Mouse (Mus musculus) cerebellum, adult (tissue): Measurements from ENCODE around the gene 9330161L09Rik.

Experiments
- ATAC-seq: cut with Nextera tagmentation; 2 replicates; pipeline ENCODE4 v1.9.2; 2017; ENCODE audit warnings: mild to moderate bottlenecking, moderate library complexity, mixed read lengths; ENCODE audit not compliant: insufficient number of reproducible peaks, low FRiP score, low TSS enrichment

9330161L09Rik gene

DNA sequence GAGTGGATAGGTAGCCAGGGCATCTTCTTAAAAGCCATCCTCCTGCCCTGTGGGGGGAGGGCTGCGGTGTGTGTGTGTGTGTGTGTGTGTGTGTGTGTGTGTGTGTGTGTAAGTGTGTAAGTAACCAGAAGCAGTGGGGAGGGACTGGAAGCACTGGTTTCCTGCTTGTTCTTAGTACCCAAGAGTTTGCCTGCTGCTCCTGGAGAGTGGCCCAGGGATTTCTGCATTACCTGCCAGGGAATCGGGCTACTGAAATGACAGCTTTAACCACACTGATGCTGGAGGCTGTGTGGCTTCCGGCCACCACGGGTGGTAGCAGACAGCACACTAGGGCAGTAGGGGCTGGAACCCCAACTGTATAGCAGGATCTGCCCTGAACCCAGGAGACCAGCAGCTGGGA is 17.6 kb downstream of the 9330161L09Rik start:
- no peak for ATAC-seq

DNA sequence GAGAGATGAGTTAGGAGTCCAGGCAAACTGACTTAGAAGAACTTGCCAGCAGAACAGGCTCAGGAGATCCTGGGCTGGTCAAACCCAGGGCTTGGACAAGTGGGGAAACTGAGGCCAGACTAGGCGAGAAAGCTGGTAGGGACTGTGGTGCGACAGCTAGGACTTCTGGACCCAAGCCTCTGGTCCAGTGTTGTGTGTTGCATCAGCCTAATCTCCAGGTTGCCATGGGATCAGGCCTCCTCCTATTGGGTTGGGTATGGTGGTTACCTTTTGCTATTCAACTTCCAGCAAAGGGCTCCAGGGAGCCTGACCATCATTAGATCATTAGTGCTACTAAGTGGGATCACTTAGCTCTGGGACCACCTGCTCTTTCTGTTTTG is 18.3 kb downstream of the 9330161L09Rik start:
- ATAC-seq, result no peak

DNA sequence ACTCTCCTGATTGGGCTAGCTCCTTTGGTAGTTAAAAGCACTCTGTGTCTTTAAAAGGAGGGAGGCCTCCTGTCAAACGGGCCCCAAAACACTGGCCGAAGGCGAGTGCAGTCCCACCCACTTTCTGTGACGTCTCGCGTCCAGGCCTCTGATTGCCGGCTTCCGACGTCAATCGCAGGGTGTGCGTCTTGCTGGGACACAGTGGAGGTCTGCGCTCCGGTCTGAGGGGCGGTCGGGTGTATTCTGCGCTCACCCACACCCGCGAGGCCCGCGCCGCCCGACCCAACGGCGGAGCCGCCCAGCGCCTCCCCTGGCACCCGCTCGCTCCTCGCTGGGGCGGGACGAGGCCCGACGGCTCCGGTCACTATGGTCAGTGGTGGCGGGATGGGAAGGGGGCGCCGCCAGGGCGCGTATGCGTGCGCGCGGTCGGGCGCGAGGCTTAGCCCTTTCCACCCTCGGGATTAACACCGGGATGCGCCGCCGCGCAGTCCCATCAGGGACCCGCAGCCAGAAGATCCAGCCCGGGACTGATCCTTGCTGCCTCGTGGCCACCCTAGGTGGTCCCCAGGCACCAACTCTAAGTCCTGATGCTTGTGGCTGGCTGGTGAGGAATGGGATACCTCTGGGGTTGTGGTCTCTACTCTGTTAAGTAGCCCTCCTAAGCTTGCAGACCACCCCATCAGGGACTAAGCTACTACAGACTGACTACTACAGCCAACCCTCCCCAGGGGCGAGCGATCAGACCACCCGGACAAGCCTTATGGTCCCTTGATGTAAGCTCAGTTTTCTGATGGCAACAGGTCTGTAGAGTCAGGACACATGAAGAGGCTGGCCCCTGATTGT is 18.9 kb downstream of the 9330161L09Rik start, which contains the start of gene Otub2:
TSS of gene Otub2 (plus strand) at position 178 of the 843 bp plus-strand sequence.
- peak; percentile 96 for ATAC-seq

DNA sequence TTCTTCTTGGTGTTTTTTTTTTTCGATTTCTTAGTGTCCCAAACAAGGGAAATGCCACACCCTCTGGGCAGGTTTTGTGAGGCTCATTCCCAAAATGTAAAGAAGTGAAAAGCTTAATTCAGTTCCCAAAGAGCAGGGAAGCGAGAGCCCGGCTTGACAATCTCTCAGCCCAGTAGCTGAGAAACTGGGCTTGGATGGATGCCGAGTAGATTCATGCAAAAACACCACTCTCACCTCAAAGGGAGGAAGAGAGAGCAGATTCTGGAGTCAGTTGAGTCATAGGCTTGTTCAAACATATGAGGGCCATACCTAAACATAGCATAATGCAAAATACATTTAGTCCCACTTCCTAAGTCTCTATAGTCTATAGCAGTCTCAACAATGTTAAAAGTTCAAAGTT is 27.4 kb downstream of the 9330161L09Rik start:
- no peak for ATAC-seq

DNA sequence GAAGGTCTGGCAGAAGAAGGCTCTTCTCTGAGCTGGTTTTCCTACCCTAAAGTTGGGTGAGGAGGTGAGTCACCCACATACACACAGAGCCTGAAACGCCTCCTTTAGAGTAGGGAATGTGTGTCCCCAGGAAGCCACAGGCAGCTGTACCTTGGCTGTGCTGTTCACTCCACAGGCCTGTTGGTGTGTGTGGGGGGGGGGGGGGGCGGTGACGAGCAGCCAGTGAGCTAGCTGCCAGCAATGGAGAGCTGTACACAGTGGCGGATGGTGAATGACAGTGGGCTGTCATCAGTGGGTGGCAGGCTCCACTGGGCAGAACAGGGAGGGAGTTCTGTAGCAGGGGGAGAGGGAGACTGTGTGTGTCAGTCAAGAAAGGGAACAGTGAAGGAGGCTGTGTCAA is 30.8 kb downstream of the 9330161L09Rik start:
- ATAC-seq, result no peak

DNA sequence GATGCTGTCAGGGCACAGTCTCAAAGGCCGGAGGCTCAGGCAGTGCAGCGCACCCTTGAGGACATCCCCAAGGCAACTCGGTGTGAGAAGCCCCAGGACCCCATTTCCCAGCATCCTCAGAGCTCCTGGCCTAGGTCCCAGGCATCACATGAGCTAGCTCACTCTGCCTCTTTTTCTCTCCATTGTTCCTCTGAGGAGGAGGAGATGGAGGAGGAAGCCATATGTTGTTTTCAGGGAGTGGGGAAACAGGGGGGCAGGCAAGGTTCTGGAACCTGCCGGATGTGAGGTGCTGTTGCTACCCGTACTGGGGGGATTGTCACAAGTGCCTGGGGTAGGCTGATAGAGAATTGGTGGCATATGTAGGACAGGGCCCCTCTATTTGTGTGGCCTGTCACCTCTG is 31.5 kb downstream of the 9330161L09Rik start:
- no peak for ATAC-seq

DNA sequence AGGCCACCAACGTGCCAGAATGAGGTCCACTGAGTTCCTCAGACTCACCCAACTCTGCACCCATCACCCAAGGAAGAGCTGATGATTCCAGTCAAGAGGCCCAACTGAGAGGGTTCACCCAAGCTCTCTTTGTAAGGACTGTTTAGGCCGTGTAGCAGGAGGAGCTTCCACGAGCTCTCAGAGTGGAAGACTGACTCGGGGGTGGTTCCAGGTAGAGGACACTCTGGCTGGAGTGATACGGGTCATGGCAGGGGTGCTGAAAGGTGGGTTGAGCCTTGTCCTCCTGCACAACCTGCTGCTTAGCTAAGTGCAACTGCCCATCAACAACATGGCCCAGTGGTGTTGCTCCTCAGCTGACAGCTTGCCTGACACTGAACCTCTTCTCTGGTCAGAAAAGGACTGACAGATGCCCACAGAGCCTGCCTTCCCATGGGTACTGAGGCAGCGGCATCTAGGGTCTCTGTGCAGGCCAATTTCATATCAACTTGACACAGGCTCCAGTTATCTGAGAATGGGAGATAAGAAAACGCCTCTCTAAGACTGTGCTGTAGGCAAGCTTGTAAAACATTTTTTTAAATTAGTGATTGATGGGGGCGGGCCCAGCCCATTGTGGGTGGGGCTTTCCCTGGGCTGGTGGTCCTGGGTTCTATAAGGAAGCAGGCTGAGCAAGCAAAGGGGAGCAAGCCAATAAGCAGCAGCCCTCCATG is 33.9 kb downstream of the 9330161L09Rik start:
- no peak for ATAC-seq

DNA sequence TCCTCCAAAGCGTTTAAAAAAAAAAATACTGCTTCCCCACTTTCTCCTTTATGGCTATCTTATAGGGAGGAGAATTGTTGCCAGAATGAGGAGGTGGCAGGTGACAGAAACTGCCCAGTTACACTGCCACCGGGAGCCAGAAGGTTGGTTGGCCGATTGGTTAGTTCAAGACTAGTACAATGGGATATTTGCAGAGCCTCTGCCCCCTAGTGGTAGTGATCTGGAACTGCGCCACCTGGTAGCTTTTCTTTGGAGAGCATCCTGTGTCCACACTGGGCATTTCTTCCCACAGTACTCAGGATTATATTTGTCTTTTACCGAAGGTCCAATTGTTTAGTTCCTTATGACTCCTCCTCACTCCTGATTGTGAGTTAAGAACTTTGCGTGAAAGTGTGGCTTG is 35.9 kb downstream of the 9330161L09Rik start:
- no peak for ATAC-seq

DNA sequence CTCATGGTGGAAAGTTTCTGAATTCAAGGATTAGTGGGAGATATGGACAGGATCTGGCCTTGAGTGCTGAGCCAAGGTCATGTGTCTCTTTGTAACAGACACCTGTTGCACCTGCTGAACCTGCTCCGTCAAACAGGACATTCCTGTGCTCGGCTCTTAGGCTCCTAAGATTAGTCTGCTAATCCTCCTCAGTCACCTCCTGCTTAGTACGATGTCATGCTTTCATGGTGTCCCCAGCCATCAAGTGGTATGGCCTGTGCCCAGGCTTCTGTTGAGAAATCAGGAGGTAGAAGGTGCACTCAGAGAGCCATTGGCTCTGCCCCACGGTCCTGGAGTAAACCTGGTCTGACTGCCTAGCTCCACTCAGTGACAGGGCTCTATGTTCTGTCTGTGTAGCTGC is 36.8 kb downstream of the 9330161L09Rik start:
- no peak for ATAC-seq

DNA sequence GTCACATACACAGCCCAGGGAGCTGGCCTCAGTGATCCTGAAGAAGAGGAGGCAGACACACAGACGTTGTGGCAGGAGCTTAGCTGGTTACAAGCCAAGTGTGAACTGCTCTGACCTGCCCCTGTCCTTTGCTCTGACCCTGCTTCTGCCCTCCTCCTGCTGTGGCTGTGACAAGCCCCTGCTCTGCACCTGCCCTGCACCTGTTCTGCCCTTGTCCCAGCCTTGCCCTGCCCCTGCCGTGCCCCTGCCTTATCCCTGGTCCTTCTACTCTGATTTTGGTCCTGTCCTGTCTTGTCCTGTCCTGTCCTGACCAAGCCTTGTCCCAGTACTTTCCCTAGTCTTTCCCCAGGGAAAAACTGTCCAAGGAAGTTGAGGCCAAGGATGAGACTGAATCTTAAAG is 38.8 kb downstream of the 9330161L09Rik start:
- no peak for ATAC-seq

DNA sequence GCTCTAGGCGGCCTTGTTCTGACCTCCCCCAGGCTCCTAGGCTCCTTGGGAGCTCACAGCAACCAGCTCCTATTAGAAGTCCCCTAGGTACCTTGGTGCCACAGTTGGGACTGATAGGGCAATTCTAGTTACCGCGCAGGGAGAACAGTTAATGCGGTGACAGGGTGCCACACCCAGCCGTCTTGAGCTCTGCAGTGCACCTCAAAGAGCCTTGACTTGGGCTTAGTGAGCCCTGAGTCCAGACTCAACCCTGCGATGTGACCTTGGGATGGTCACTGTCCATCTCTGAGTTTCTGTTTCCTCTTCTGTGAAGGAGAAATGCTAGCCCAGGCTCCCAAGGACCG is 39.3 kb downstream of the 9330161L09Rik start:
- ATAC-seq, result no peak

DNA sequence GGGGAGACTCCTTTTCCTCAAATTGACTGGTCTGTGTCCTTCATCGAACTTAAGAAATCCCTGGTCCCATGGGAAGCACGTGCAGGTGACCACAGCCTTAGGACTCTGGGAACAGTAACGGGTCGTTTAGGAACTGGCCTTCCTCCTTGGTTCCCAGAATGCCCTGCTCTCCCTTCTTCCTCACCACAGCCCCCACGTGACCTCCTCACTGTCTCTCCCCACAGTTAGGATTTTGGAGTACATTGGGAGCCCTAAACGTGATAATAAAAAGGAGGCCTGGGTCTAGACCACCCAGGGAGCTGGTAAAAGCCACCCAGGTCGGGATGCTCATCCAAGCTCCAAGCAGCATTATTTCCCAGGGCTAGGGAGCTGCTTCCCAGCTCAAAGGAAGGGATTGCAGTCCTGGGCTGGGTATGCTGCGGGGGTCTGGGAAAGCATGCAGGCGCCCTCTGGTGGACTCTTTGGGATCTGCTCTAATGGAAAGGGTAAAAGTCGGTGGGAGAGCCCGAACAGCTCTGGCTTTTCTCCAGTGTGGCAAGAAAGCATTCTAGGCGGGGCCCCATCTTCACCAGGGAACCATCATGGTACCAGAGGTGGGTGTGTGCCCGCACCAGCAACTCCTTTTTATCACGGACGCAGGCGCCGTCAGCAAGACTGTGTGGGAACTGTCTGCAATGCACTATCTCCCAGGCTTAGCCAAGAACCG is 39.8 kb downstream of the 9330161L09Rik start:
- no peak for ATAC-seq

DNA sequence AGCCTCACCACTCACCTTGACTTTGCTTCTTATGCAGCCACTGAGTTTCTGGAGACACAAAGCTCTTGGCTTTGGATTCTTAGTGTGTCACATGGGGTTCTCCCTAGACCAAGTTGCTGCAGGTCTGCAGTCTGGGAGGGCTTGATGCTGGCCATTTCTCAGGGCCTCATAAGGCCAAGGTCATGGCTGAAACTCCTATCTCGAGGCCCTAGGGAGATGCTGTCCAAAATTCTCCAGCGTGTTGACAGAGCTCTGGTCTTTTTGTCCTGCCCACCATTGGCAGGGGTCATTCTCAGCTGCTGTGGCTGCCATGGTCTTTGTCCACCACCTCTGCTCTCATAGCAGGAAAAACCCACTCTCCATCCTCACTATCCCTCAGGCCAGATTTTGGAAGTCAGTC is 40.4 kb downstream of the 9330161L09Rik start:
- no peak for ATAC-seq

DNA sequence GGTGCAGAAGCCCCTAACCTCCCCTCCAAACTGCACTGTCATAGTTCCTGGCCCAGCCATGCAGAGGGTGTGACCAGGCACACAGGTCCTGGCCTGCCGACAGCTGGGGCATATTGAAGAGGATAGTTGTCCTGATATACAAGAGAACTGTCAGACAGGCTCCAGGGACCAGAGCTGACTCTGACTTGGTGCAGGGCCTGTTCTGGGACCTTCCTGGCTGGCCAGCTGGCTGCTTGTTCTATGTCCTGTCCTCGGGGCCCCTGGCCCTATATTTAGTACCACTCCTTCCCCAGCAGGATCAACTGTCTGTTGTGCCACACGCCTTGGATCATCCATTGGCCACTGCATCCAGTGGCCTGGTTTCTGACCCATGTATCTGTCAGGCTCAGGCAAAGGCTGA is 45.3 kb downstream of the 9330161L09Rik start:
- no peak for ATAC-seq

DNA sequence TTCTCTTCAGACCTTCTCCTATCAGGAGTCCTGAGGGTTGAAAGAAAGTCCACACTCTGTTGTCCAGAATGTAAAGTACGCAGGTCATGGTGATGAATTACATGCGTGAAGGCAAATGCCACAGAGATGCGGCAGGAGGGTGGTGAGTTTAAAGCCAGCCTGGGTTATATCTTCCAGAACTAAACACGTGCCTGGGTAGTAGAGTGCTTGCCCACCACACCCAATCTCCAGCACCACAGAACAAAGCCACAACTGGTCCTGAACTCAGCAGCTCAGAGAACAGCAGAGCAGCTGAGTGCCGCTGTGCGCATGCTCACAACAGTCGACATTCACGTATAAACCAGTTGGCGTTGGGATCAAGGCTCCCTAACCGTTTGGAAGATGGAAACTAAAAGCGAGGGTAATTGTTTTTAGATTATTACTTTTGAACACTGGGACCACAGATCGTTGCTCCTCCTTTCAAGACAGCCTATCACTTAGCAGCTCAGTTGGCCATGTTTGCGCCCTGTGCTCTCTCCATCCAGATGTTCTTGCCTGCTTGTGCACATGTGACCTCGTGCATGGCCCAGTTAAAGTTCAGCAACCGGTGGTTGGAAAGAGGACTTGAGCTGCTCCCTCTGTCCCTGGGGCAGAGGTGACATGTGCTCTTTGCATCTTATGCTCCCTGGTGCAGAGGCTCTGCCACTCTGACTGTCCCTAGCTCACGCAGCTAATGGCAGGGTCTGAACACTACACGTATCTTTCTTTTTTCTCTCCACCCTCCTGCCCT is 45.9 kb downstream of the 9330161L09Rik start:
- ATAC-seq, result no peak

DNA sequence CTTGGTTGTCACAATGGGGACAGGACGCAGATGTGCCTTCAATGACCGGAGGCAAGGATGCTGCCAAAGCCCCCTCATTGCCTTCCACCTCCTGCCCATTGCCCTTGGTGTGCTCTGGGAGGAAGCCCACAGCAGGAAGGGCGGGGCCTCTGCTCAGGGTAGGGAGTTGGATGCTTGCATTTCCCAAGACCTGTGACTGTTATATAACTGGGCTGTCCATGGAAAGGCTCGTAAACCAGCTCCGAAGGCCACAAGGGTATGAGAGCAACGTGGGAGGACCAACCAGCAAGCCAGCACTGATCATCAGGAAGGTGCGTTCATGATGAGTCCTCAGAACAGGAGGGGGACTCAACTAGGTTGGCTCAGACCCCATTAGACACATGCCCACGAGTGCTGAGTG is 46.8 kb downstream of the 9330161L09Rik start:
- no peak for ATAC-seq

DNA sequence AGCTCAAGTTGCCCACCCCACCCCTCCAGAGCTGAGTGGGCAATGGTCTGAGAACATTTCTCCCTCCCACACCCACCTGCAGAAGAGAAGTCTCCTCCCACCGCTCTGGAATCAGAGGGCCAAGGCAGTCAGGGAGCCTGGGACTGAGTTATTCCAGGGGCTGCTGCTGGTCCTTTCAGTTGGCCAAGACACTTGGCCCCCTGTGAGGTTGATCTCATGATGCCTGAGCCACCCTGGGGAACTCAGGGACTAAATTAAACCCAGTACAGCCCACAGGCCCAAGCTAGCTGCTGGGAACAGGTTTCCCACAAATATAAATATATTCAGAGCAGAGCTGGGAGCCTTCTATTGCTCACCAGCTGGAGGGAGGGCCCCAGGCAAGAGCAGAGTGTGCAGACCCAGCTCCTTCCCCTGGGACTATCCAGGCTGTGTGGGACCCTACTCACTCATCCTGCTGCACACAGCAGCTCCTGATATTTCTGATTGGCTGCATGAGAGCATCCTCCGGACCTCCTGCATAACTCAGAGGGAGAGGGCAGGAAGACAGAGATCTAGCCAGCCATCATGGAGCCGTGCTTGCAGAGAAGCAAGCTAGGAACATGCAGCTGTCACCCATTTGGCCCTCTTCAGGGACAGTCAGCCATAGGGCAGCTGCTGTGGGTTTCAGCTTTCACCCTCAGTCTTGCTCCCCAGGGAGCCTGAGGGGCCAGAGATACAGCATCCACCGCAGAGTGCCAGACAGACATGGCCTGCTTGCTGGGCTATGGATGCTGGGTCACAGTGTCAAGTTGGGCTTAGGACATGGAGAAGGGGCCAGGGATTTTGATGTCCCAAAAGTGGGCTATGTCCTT is 48.4 kb downstream of the 9330161L09Rik start:
- ATAC-seq, result no peak

DNA sequence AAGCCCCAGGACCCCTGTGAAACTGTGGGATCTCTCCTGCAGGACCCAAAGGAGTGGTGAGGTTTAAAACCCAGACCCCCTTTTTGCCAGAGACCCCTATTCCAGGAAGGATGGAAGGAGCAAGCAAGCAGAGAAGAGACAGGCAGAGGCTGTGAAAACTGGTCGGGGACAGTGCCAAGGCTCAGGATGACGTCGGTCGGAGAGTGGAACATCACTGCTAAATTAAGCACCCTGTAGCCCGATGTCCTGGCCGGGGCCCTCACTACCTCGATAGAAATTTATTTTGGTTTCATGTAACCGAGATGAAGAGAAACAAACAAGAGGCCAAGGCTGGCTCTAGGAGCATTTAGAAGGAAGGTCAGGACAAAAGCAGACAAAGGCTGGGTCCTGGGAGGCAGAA is 49.4 kb downstream of the 9330161L09Rik start:
- no peak for ATAC-seq
